Mouse (Mus musculus): ENCODE data around the gene Nme3.

The Nme3 gene

DNA sequence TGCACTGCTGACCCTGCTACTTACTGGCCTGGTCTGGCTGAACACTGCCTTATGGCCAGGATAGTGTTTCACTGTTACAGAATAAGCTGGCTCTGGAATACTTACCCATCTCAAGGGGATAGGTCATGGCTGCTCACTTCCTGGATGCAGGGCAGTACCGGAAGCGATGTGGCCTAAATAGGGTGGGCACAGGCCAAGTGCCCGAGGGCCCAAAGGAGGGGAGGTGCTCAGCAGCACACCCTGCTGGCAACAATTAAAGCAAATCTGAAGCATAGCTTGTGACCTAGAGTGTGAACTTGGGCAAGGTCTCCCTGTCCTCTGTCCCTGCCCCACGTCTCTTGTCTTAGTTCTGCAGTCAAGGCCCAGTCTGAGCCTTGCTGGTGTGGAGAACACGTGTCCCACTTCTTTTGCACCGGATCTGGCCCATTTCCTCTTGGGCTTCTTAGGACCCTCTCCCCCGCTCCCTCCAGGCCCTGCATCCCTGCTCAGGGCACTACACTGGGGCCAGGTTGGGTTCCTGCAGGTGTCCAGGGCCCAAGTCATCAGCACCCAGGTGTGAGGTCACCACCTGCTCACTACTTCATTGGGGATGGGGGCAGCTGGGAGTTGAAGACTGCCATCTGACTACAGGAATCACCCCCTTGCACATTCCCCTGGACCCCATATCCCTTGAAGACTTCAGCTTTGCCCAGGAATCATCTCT is 14.4 kb upstream of the Nme3 start:
- DNase-seq (ENCODE audit: low spot score in 2 of 2): no peak

DNA sequence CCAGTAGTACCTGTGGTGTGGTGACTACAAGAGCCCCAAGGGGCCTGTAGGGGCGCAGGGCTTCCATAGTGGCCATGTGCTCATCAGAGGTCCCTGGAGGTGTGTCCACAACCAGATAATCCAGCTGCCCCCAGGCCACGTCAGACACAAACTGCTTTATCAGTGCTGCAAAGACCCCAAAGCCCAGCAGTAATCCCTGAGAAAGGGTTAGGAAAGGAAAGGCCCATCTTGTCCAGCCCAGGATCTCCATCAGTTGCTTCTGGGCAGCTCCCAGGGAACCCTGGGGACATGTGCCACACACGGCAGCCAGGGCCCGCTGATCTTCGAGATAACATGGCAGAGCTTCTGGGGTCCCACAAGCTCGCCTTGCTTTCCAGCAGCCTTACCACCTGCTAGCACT is 11.9 kb upstream of the Nme3 start:
- DNase-seq (ENCODE audit: low spot score in 2 of 2): no peak

DNA sequence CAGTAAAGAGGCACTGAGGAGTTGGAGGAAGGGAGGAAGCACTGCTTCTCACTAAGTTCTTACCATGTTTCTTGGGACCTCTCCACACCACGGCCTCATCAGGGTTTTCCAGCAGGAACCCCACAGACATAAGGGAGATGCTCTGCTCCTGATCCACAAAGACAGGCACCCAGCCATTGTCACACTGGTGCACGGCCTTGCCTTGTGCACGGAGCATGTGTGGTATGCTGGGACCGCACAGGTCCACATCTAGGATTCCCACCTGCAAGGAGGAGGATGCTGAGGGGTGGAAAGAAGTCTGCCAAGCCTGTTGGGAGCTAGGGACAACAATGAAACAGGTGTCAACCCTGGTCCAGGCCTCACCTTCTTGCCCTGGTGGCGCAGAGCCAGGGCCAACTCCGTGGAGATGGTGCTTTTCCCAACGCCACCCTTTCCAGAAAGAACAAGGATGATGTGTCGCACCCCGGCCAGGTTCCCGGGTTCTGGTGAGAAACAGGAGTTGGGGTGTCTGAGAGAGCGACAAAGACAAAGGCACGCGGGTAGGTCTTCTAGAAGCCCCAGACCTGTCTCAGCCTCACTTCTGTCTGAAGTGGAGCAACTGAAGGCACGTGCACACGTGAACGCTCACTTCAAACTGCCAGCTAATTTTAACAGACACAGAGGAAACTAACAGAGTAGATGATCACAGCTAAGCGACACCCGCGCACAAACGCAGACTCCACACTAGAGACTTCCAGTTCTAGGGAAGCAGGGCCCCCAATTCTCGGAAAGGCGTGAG is 10.8 kb upstream of the Nme3 start:
- DNase-seq (ENCODE audit: low spot score in 2 of 2): no peak

DNA sequence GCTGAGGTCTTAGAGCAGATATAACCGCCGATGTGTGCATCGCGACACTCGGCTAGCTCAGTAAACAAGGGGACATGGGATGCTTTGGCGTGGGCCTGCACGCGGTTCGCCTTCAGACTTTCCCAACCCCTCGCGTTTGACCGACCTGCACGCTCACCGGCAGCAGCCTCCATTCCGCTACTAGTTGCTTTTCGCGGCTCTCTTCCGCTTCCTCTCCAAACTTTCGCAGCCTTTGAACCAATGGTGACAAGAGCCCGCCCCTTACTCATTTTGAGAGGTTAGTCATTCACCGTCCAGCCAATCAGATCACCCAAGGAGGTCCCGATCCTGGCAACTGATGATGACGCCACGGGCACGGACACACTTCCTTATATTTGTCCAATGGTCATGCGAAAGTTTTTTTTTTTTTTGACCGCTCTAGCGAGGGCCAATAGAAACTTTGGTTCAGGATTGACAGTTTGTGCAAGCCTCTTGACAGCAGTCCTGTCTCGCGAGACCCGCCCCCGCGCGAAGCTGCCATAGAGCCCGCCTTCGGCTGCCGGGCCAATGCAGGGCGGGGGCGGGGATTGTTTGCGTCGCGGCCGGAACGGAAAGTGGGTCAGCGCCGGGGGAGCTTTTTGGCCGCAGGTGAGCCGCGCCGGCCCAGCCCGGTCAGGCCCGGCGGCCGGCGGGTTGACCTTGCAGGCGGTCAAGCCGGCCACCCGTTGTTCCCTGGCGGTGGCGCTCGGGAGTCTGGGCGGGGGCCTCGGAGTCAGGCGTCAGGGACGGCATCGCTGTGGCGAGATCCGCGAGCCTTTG is 10.0 kb upstream of the Nme3 start, which contains the start of the genes Nubp2 and Spsb3:
TSS of gene Nubp2 (minus strand) at position 216 of the 798 bp plus-strand sequence.
TSS of gene Spsb3 (plus strand) at position 510 of the 798 bp plus-strand sequence.
- peak; percentile 99 to 100 for DNase-seq (ENCODE audit: low spot score in 2 of 2)

DNA sequence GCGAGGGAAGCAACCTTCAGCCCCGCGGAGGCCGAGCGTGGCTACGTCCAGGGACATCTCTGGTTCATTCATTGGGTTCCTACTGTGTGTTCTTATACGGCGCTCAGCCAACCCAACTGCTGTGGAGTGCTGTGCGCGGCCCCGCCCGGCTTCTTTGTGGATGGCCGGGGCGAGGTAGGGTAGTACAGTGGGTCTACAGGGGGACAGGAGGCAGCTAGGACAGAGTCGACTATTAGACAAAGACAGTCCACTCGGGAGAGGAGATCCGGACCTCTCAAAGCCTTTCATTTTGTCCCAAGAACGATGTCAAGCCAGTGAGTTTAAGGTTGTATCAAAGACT is 9.4 kb upstream of the Nme3 start:
- no peak for DNase-seq (ENCODE audit: low spot score in 2 of 2)

DNA sequence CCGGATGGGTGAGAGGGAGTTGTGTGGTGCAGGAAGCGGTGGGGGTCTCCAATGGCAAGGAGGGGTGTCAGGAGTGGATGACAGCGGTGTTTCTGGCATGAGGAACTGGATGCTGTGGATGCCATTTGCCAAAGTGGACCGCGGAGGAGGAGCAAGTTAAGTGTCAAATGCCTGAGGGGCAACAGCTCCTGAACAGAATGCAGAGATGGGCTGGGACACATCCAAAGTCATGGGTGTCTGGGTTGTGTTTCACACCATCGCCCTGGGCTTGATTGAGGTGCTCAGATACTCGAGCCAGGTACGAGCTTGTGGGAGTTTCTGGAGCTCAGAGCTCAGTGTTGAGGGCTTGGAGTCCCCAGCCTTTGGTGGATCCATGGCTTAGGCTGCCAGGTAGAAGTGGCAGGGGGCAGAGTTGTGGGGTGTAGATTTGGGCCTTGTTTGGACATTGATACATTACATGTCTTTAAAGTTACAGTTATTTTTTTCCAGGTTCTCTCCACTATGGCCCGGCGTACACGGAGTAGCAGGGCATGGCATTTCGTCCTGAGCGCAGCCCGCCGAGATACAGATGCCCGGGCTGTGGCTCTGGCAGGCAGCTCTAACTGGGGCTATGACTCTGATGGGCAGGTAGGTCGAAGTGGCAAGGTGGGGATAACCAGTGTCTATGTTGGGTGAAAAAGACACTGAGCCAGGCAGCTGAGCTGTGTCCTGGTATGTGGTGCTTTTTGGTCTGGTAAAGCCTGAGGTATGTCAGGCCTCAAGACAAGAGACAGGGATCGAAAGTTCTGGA is 8.8 kb upstream of the Nme3 start:
- DNase-seq (ENCODE audit: low spot score in 2 of 2): no peak

DNA sequence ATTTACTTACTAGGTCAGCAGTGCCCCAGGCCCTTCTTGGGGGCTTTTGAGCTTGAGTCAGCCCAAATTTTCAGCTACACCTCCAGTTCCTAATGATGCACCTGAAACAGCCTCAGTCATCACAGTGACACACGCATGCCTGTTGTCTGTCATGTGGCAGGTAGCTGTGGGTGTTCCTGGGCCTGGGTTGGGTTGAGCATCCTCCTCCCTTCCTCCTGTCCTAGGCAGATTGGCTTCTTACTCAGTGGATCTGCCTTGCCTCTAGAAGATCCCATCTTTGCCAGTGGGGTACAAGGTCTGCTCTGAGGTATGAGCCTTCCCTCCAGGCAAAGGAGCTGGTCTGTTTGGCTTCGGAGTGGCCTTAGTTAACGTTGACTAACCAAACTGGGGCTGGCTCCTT is 7.4 kb upstream of the Nme3 start:
- no peak for DNase-seq (ENCODE audit: low spot score in 2 of 2)

DNA sequence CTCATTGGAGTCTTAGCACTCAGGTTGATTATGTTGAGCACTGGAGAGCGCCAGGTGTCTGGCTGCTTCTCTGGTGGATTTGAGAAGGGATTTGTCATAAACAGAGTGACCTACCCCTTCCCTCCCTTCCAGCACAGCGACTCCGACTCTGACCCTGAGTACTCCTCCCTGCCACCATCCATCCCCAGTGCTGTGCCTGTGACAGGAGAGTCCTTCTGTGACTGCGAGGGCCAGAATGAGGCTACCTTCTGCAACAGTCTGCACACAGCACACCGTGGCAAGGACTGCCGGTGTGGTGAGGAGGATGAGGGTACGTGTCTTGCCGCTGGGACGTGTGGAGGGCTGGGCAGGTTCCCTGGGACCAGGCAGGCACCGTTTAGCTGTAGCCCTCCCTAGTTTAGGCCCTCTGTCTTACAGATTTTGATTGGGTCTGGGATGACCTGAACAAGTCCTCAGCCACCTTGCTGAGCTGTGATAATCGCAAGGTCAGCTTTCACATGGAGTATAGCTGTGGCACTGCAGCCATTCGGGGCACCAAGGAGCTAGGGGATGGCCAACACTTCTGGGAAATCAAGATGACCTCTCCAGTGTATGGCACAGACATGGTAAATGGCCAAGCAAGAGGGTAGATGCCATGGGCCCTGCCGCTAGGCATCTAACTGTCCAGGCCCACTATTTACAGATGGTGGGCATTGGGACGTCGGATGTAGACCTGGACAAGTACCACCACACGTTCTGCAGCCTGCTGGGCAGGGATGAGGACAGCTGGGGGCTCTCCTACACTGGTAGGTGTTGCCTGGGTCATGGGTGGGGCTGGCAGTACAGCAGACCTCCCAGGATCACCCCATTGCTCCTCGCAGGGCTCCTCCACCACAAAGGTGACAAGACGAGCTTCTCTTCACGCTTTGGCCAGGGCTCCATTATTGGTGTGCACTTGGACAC is 5.9 kb upstream of the Nme3 start:
- DNase-seq (ENCODE audit: low spot score in 2 of 2): no peak

DNA sequence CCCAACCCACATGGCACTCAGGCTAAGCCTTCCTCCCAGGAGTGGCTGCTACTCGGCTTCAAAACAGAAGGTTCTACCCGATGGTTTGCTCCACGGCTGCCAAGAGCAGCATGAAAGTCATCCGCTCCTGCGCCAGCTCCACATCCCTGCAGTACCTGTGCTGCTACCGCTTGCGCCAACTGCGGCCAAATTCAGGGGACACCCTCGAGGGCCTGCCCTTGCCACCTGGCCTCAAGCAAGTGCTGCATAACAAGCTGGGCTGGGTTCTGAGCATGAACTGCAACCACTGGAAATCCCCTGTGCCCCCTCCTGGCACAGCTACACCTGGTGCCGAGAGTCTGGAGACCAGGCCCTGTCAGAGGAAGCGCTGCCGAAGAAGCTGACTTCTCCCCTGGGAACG is 5.0 kb upstream of the Nme3 start:
- no peak for DNase-seq (ENCODE audit: low spot score in 2 of 2)

DNA sequence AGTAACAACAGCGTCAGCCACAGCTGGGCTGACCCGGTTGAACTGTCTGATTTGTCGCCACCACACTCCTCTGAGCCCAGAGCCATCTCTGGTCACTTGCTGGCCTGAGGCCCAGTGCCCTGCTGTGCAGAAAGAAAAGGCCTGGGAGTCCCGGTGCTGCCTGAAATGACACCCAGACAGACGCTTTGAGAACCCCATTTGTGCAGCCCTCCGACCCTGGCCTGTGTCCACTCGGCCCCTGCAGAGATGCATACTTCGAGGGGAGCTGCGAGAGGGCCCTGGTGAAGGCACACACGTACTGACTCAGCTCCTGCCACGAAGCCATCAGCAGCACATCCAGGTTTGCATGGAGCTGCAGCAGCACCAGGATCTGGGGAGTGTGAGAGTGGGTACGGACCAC is 3.5 kb upstream of the Nme3 start:
- DNase-seq (ENCODE audit: low spot score in 2 of 2): no peak

DNA sequence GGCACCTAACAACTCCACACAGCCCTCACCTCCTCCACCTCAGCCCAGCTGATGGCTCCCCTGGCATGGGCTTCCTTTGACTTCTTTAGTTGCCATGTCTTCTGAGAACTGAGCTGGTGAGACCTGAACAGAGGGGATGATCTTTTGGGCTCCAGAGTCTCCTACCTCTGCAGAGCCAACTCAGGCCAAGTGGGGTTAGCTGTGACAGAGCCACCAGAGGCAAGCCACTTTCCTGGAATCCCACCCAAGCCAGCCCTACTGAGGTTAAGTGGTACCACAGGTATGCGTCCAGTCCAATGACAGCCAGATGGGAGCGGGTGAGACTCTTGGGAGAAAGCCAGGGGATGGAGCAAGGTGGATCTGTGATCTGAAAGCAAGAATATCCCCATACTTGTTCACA is 3.0 kb upstream of the Nme3 start:
- DNase-seq (ENCODE audit: low spot score in 2 of 2): no peak

DNA sequence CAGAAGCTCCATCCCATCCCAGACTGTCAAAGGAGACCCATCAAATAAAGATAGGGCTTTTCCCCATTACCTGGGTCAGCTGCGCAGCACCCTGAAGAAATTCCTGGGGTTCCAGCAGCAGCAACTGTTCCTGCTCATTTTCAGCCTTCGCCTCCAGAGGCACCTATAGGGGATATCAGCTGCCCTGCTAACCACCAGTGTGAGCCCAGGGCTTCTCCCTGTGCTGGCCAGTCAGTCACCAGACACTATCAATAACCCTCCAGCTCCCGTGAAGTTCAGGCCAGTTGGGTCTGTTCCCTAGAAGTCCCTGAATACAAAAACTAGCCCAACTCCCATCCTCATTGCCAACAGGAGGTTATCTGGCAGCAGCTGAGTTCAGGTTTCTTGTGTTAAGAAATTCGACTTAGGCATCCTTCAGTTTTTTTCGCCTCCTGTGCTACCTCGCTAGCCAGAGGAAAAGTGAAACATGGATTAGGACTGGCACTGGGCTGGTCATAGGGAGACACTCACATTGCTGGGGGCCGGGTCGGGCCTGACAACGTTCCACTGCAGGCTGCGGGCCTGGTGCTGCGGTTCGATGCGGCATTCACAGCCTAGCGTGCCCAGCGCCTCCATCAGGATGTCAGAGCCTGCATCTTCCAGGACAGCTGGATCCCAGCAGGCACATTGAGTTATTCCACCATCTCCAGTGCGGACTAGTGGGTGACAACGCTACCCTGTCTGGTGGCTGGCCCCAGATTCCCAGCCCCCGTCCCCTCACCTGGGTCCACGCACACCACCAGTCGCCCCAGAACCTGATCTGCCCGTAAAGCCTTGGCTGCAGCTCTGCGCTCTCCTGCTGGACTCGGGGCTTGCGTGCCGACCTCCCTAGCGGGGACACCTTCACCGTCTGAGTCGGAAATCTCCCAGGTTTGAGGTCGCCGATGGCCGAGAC is 2.0 kb upstream of the Nme3 start:
- no peak for DNase-seq (ENCODE audit: low spot score in 2 of 2)

DNA sequence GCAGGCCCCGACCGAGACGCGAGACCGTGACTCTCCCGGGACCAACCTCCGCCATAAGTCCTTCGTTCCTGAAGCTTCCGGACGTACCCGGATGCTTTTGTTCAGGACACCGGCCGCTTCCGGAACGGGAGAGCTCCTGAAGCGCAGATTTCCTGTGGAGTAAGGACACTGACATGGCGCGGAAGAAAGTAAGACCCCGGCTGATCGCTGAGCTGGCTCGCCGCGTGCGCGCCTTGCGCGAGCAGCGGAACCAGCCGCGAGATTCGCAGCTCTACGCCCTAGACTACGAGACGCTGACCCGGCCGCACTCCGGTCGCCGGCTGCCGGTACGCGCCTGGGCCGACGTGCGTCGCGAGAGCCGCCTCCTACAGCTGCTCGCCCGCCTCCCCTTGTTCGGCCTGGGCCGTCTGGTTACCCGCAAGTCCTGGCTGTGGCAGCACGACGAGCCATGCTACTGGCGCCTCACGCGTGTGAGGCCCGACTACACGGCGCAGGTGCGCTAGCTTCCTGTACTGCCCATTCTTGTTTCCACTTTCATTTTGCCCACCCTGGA is 1.2 kb upstream of the Nme3 start, which contains the start of the genes Eme2 and Mrps34:
TSS of gene Eme2 (minus strand) at position 93 of the 553 bp plus-strand sequence.
TSS of gene Mrps34 (plus strand) at position 122 of the 553 bp plus-strand sequence.
- DNase-seq (ENCODE audit: low spot score in 2 of 2): peak; percentile 80 to 81

DNA sequence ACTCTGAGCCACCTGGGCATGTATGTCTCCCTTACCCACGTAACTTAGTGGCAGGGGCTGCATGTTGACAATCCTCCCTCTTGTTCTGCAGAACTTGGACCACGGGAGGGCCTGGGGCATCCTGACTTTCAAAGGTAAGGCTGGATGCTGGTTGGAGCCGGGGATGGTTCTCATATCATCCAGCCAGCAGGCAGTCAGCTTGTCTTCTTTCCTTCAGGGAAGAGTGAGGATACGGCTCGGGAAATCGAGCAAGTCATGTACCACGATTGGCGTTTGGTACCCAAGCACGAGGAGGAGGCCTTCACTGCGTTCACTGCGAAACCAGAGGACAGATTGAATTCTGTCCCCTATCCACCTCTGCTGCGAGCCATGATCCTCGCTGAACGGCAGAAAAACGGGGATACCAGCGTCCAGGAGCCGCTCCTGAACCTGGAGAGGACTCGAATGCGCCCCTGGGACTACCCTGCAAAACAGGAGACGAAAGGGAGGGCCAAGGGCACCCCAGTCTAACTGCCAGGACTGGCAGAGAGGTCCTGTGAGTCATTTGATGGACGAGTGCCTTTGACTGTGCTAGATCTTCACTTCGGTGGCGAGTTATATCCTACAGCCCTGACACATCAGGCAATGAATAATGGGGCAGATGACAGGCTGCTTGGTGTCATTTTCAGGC is 594 bp upstream of the Nme3 start:
- no peak for DNase-seq (ENCODE audit: low spot score in 2 of 2)

DNA sequence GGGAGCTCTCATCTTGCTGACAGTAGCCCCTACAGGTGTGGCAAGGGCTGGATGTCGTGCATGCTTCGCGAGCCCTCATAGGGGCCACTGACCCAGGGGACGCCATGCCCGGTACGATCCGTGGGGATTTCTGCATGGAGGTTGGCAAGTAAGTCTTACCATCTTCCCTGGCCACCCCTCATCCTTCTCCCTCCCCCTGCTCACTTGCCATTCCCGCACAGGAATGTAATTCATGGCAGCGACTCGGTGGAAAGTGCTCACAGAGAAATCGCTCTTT is 631 bp downstream of the Nme3 start:
- DNase-seq (ENCODE audit: low spot score in 2 of 2): no peak

DNA sequence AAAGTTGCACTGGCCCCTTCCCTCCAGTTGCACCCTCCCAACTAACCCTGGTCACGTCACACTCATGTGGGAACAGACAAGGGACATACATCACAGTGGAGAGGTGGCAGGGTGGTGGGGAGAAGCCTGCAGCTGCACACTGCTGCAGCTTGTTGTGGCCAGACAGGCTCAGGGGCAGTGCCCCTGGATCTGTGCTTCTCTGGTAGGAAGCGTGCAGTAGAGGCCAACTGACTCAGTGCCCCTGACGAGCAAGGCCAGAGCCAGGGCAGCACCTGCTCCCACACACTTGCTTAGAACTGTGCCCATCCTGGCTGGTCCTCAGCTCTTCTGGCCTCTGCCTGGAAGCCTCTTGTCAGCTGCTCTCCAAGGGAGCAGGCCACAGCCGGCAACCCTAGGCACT is 1.3 kb downstream of the Nme3 start:
- no peak for DNase-seq (ENCODE audit: low spot score in 2 of 2)

DNA sequence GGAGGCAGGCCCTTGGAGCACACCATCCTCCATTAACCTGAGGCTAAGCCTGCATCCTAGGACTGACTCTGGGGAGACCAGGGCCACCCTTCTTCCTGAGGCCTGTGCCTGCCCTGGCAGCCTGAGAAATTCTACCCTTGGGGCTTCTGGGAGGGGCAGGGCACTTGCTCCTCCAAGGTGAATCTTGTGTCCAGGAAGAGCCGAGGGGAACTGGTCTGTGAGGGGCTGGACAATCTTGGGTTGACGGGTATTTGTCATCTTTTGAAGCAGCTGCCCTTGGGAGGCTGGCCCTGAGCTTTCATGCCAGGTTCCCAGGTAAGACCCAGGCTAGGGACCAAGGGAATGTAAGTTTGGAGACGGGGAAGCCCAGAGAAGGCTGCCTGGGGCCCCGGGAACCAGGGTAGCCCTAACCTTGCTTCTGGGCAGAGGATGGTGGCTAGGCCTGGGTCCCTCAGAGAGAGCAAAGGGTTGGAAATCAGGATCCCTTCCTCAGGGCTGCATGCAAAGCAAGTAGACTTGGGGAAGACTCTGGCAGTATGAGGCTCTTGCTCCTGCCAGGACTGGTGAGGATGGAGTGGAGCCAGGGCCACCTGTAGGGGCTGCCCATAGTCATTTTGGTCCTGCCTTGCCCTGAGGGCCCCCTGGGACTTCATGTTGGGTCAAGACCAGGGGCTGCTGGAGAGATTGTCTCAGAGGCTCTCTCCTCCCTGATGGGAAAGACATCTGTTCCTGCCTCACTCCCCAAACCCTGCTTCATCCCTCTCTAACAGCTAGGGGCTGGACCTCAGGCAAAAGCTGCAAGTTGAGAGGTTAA is 1.9 kb downstream of the Nme3 start:
- DNase-seq (ENCODE audit: low spot score in 2 of 2): no peak

DNA sequence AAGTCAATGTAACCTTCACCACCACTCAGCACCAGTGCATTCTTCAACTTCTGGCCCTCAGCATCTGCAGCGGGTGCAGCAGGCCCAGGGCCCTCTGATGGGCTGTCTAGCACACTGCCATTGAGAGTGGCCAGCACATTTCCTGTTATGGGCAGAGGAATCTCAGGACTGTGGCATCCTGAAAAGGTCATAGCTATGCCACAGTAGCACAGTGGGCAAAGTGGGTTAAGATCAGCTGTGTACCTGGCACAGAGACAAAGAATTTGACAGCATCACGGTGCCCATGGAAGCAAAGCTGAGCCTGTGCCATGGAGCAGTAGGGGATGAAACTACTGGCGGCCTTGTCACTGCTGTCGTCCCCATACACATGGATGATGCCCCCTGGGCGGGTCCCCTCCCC is 2.9 kb downstream of the Nme3 start:
- DNase-seq (ENCODE audit: low spot score in 2 of 2): no peak
